Mouse (Mus musculus) forebrain, postnatal 0 days (tissue): Measurements from ENCODE around the gene Gpr142. TPM values are rescaled to one million over a fixed set of nuclear protein-coding genes. Genes with fewer than 3 reads are reported as not detected.

ENCODE experiments used
- ATAC-seq: fragments of 200-750 bp; cut with Nextera tagmentation; 2 replicates; pipeline ENCODE4 v1.8.0; 2017; ENCODE audit warnings: mild to moderate bottlenecking, moderate library complexity
- DNase-seq: peaks from one replicate; pipeline ENCODE4 v3.0.0-alpha.2; 2015
- H3K27ac ChIP-seq: fragments of 300-500 bp; sonication (generic); 2 replicates; pipeline ENCODE4 v1.5.1; 2014; ENCODE audit warnings: low read depth, mild to moderate bottlenecking, antibody characterized with exemption, low read length, moderate library complexity, mixed read lengths
- H3K27me3 ChIP-seq: fragments of 300-500 bp; sonication (generic); 2 replicates; pipeline ENCODE4 v1.6.1; 2014; ENCODE audit warnings: mild to moderate bottlenecking, low read length, mixed read lengths; ENCODE audit not compliant: insufficient read depth
- H3K36me3 ChIP-seq: fragments of 300-500 bp; sonication (generic); 2 replicates; pipeline ENCODE4 v1.6.1; 2014; ENCODE audit warnings: mild to moderate bottlenecking, moderate library complexity; ENCODE audit not compliant: insufficient read depth
- H3K4me1 ChIP-seq: fragments of 300-500 bp; sonication (generic); 2 replicates; pipeline ENCODE4 v1.6.1; 2014; ENCODE audit warnings: antibody characterized with exemption; ENCODE audit not compliant: insufficient read depth
- H3K4me2 ChIP-seq: fragments of 300-500 bp; sonication (generic); 2 replicates; pipeline ENCODE4 v1.6.1; 2014; ENCODE audit warnings: low read depth, mild to moderate bottlenecking, moderate library complexity
- H3K4me3 ChIP-seq: fragments of 300-500 bp; sonication (generic); 2 replicates; pipeline ENCODE4 v1.5.1; 2014; ENCODE audit warnings: low read depth, low read length, mixed read lengths
- H3K9ac ChIP-seq: fragments of 300-500 bp; sonication (generic); 2 replicates; pipeline ENCODE4 v1.6.1; 2014; ENCODE audit warnings: mild to moderate bottlenecking
- H3K9me3 ChIP-seq: fragments of 300-500 bp; sonication (generic); 2 replicates; pipeline ENCODE4 v1.6.1; 2016; ENCODE audit warnings: low read length
- CTCF ChIP-seq: sonication (generic); IDR thresholded peaks from 2 replicates; pipeline ENCODE4 v1.5.1; 2016; ENCODE audit warnings: antibody characterized with exemption, control low read depth, low read depth
- WGBS: fragments of 180-500 bp; shearing (Covaris S2); extraction: QIAGEN DNeasy Blood & Tissue Kit; methylation state at CpG from one replicate; pipeline ENCODE4 v1.1.7; 2014; 5-methylcytosine and 5-hydroxymethylcytosine counted together
- polyA plus RNA-seq: library from polyadenylated mRNA; unstranded; fragments of >200 nt; fragmentation: Nextera tagmentation; extraction: Ambion mirVana; gene quantifications from 2 replicates; pipeline ENCODE4 v1.2.1, GENCODE M21; 2015
- total RNA-seq: library from RNA; depleted of rRNA; stranded (reverse); fragments of >200 nt; gene quantifications from 2 replicates; pipeline ENCODE4 v1.2.3, GENCODE M21; 2014

The Gpr142 gene
- total and polyA plus RNA-seq, 2 experiments from 2014 or later, result not detected

DNA sequence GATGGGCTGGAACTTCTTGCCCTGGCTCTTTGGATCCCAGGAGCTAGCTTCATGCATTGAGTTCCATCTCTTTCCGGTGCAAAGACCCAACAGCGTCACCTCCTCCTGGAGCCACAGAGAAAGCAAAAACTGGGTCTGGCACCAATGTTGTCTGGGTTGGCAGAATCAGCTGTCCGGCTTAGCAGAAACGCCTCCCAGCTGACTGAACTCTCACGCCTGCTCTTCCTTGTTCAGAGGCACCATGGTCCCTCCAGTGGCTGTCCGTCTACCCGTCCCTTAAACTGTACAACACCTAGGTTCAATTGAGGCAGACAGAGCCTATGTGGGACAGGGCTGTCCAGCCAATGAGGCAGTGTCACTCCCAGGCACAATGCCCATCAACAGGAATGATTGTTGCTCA, 1.5 kb upstream of the Gpr142 start:
- DNase-seq (no peak), ATAC-seq (no peak)
- Histone ChIP-seq H3K27ac (peak overlapping the region; percentile 95; the same call in 1 of the 2 replicates), H3K4me1 (peaks cover 31% of the 10 kb centered on the region), H3K9me3 (no peaks in the 10 kb centered on the region), H3K4me2 (no peak overlapping the region), H3K27me3 (no peaks in the 10 kb centered on the region), H3K9ac (no peak overlapping the region), H3K36me3 (no peaks in the 10 kb centered on the region), H3K4me3 (no peak overlapping the region)
- no peak for TF ChIP-seq CTCF
- 76% methylated on average over 7 of the region's 7 CpGs for WGBS

DNA sequence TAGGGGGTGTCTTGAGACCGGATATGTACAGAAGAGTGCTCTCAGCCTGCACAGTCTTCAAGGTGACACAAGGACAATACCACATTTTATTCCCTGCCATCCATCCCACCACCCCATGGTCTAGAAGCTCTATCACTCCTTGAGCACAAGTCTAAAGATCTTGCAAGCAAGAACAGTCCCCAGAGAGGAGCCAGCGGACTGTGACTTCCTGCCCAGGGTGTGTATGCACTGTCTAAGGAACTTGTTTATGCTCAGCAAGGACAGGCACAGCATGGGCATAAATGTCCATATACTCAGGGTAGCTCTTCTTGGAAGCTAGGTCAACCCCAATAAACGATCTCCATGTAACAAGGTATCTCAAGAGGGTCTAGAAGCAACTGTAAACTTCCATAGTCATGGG, 743 bp upstream of the Gpr142 start:
- Histone ChIP-seq H3K4me3 (no peak overlapping the region), H3K9me3 (no peaks in the 10 kb centered on the region), H3K27me3 (no peaks in the 10 kb centered on the region), H3K4me1 (peaks cover 27% of the 10 kb centered on the region), H3K36me3 (no peaks in the 10 kb centered on the region), H3K9ac (no peak overlapping the region), H3K4me2 (no peak overlapping the region), H3K27ac (no peak overlapping the region)
- no peak for TF ChIP-seq CTCF
- no peak for DNase-seq
- no peak for ATAC-seq
- WGBS, result 86% methylated on average over 3 of the region's 3 CpGs

DNA sequence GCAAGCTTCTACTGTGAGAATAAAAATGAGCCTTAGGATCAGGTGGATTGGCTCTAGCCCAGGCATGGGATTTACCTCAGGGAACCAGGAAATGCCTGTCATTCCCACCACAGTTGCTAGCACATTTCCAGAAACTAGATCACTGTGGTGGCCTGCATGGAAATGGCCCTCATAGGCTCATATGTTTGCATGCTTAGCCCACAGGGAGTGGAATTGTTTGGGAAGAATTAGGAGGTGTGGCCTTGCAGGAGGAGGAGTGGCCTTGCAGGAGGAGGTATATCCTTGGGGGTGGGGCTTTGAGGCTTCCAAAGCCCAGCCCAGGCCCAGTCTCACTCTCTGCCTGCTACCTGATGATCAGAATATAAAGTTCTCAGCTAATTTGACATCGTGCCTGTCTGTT, 3.2 kb downstream of the Gpr142 start:
- H3K4me2 ChIP-seq, result no peak overlapping the region
- H3K4me1 ChIP-seq, result no peaks in the 10 kb centered on the region
- ATAC-seq (no peak), DNase-seq (no peak)
- H3K36me3 ChIP-seq, result no peaks in the 10 kb centered on the region
- no peak for TF ChIP-seq CTCF
- H3K27me3 ChIP-seq, result no peaks in the 10 kb centered on the region
- no peak overlapping the region for H3K27ac ChIP-seq
- H3K9ac ChIP-seq, result no peak overlapping the region
- no peak overlapping the region for H3K4me3 ChIP-seq
- no peaks in the 10 kb centered on the region for H3K9me3 ChIP-seq
- WGBS, result 89% methylated on average over 1 of the region's 1 CpGs

DNA sequence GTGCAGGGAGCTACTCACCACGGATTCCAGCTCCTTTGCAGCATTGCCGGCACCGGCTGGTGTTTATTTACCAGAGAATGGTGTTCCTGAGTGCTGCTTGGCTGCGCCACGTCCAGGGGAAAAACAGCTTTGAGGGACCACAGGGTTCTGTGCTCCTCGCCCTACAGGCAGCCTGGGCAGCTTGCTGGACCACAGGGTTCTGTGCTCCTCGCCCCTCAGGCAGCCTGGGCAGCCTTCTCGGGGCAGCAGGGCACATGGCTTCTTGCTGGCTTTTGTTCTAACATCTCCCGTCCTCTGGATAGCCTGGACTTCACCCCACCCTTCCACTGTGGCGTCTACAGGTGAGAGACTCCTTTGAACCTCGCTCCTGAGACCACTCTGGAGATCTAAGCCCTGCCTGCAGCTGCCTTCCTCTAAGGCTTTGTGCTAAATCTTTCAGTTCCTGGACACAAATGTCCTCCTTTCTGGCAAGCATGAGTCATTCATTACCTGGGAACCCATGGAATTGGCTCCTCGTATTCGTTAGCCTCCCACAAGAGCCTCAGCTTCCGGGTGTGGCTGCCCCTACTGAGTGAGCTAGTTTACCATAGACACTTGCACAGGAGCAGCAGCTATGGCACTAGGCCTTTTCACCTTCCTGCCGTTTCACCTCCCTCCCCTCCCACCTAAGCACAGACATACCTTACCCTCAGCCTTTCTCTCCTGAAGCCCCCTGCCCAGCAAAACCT, 4.0 kb downstream of the Gpr142 start:
- Histone ChIP-seq H3K4me1 (no peaks in the 10 kb centered on the region), H3K9ac (no peak overlapping the region), H3K27me3 (no peaks in the 10 kb centered on the region), H3K27ac (no peak overlapping the region), H3K4me2 (no peak overlapping the region), H3K4me3 (no peak overlapping the region), H3K9me3 (no peaks in the 10 kb centered on the region), H3K36me3 (no peaks in the 10 kb centered on the region)
- no peak for DNase-seq
- TF ChIP-seq CTCF, result no peak
- no peak for ATAC-seq
- 67% methylated on average over 15 of the region's 15 CpGs for WGBS

DNA sequence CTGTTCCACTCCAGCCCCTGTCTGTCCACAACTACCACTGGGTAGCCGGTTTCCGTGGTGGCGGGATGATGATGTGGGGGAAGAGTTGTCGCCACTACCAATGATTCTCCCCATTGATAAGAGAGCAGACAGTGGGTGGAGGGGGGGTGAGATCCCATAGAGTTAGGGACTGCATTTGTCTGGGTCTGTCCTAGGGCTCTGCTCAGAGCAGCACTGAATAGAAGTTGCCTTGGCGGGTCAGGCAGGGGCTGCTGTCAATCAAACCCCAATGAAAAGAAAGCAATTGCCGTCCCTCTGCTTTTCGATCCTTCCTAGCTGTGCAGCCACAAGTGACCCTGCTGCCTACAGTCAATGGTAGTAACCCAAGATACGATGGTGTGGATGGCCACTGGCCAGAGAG, 5.3 kb downstream of the Gpr142 start:
- Histone ChIP-seq H3K27ac (no peak overlapping the region), H3K9me3 (no peaks in the 10 kb centered on the region), H3K4me3 (no peak overlapping the region), H3K27me3 (no peaks in the 10 kb centered on the region), H3K4me2 (no peak overlapping the region), H3K4me1 (no peaks in the 10 kb centered on the region), H3K9ac (no peak overlapping the region), H3K36me3 (no peaks in the 10 kb centered on the region)
- no peak for TF ChIP-seq CTCF
- WGBS, result 29% methylated on average over 8 of the region's 8 CpGs
- DNase-seq (no peak), ATAC-seq (no peak)

DNA sequence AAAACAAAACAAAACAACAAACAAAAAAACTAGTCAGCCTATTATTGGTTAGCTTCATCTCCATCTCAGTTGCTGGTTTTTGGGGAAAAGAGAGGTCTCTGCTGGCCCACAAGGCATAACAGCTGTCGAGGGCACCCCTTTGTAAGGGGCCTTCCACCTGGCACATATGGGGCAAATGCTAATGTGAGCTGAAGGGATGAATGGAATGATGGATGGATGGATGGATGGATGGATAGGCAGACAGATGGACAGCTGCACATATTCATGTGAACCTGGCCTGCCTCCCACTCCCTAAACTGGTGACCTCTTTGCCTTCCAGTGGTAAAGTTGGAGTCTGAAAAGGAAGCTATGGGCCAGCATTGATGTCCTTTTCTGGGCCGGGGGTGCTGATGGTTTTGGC, 8.3 kb downstream of the Gpr142 start:
- Histone ChIP-seq H3K9me3 (no peaks in the 10 kb centered on the region), H3K4me1 (no peaks in the 10 kb centered on the region), H3K4me2 (no peak overlapping the region), H3K9ac (no peak overlapping the region), H3K4me3 (no peak overlapping the region), H3K27ac (no peak overlapping the region), H3K27me3 (no peaks in the 10 kb centered on the region), H3K36me3 (no peaks in the 10 kb centered on the region)
- ATAC-seq, result no peak
- no peak for TF ChIP-seq CTCF
- DNase-seq, result no peak
- WGBS, result 35% methylated on average over 2 of the region's 2 CpGs

DNA sequence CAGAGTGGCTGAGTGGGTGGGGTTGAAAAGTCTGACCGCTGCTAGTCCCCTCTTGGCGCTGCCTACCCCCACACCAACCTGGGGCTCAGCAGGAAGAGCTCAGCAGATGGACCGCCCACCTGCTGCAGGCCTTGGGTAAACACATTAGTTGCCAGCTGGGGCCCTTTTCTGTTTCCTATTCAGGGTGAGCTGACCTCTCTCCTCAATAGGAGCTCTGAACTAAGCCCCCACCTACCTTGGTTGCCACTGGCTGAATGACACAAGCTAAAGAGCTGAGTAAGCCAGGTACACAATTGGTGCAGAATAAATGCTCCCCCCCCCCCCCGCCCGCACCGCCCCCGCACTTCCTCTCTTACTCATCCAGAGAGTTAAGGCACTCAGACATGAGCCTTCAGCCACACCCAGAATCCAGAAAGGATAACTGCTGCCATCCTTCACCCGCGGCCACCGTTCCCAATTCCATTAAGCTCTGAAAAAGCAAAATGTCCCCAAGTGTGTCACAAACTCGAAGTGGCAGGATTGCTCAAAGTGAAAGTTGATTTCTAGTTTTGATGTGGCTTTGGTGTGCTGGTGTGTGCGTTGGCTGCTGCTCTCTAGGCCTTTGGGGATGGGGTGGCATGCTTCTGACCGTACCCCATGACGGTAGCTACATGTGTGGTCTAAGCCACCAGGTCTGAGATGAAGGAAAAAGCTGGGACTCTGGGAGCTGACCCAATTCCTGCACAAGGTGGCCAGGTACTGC, 9.1 kb downstream of the Gpr142 start:
- Histone ChIP-seq H3K9ac (no peak overlapping the region), H3K4me2 (no peak overlapping the region), H3K36me3 (no peaks in the 10 kb centered on the region), H3K9me3 (no peaks in the 10 kb centered on the region), H3K4me1 (no peaks in the 10 kb centered on the region), H3K27me3 (no peaks in the 10 kb centered on the region), H3K4me3 (no peak overlapping the region), H3K27ac (no peak overlapping the region)
- WGBS, result 27% methylated on average over 14 of the region's 14 CpGs
- no peak for TF ChIP-seq CTCF
- no peak for DNase-seq
- ATAC-seq, result no peak
